Mouse (Mus musculus) urinary bladder, postnatal 4 days (tissue): ENCODE data around the gene Fam114a2.
A peak's percentile ranks its signal among the peaks of the same experiment; 100 is the strongest.

Source experiments
- DNase-seq, 2 experiments: peaks; one replicate each; pipeline ENCODE4 v3.0.0; 2021 to 2022; ENCODE audit warnings: low spot score in 2 of 2

Gene Fam114a2

GRCm38 (mm10) chr11:57518091-57518750 is at the start of gene Fam114a2, which contains the start of gene Mfap3:
Fam114a2 (minus strand) TSS chr11:57518617.
Mfap3 (plus strand) TSS chr11:57518664.
- peak; percentile 88 to 94 for DNase-seq

DNA sequence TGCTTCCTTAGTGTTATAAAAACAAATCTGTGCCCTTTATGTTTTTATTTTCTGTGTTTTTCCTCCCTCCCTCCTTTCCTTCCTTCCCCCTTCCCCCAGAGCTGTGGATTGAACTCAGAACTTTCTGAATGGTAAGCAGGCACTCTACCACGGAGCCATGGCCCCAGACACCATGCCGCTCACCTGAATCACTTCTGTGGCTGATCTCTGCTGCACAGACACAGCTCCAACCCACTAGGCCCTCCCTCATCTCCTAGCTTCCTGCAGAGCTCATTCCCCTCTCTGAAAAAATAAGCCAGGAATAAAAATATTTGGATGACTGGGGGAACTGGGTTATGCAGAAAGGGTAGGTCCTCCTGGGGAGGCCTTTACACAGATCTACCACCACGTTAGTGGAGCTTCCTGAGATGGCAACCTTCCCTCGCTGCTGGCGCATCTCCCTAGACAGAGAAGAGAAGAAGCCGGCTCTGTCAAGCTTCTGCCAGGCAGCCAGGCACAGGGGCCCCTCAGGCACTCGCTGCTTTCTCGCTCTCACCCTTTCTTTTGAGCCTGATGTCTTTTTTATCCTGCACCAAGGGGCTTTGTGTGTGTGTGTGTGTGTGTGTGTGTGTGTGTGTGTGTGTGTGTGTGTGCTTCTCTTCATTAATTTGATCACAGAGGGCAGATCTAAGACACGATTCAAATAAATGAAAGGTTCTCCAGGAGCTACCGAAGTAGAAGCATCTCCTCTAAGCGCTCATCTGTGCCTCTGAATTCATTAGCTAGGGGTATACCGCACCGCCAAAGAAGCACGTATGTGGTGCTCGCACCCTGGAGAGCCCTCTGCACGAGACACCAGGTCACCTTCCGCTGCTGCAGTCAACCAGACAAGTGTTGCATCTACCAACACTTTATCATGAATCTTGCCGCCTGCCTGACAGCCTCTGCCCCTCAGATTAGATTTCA is 47.9 kb upstream of the Fam114a2 start:
- no peak for DNase-seq

GRCm38 (mm10) chr11:57564564-57564963 is 46.1 kb upstream of the Fam114a2 start:
- DNase-seq, result no peak

DNA sequence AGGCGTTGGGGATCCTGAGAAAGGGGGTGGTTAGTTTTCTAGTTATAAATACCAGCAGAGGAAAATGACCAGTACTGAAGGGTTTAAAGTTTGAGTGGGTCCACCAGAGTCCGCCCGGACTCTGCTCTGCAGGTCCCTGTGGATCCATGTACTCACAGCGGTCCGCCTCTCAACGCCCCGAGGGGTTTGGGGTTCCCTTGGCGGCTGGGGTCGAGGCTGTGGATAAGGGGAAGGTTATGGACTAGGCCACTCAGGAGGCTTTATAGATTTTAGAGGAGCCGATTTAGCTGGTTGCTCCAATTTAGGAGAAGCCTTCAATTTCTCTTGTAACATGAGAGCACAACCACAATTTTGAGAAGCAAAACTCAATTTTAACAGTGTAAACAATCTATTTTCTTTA is 39.5 kb upstream of the Fam114a2 start:
- DNase-seq, result peak in 1 of 2 experiments; percentile 70

DNA sequence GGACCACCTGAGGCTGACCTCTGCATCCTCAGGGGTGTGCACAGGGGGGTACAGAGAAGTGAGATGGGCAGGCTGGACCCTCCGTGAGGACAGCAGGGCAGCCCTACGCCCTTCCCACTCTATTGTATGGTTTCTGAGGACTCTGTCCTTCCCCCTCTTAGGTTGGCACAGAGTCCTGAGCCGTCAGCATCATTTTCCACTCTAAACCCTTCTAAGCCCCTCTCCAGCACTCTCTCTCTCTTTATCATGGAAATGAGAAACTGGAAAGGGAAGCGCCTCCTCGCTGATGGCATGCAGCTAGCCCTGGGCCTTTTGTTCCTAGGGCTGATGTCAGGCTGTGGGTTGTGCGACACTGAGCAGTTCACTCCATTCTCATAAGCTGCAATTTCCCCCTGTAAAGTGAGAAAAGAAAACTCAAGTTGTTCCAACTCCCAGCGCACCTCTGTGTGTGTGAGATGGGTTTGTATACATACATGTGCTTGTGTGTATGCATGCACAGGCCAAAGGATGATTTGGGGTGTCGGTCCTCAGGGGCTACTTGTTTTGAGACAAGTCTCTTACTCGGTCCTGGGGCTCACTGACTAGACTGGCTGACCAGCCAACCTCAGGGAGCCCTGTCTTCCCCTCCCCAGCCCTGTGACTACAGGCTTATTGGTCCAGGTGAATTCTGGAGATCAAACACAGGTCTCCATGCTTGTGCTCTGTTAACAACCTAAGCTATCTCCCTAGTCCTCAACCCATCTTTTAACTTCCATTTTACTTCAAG is 34.8 kb upstream of the Fam114a2 start:
- no peak for DNase-seq

DNA sequence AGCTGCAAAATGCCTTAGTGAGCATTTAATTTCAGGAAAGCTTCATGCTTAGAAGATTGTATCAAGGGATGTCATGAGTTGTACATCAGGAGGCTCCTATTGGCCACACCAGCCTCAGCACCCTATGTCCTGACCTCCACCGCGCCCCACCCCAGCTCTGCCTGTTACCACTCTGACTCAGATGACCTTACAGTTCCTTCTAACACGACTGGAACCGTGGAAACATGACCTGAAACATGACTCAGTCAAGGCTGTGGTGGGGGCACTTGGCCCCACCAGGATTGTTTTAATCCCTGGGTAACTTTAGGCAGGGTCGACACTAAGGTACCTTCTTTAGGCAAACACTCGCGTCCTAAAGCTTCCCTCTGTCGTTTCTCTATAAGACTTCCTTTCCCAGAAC is 32.6 kb upstream of the Fam114a2 start:
- DNase-seq, result no peak

- no peak for DNase-seq
Measured at GRCm38 (mm10) chr11:57550230-57550629, 31.8 kb upstream of the Fam114a2 start.

DNA sequence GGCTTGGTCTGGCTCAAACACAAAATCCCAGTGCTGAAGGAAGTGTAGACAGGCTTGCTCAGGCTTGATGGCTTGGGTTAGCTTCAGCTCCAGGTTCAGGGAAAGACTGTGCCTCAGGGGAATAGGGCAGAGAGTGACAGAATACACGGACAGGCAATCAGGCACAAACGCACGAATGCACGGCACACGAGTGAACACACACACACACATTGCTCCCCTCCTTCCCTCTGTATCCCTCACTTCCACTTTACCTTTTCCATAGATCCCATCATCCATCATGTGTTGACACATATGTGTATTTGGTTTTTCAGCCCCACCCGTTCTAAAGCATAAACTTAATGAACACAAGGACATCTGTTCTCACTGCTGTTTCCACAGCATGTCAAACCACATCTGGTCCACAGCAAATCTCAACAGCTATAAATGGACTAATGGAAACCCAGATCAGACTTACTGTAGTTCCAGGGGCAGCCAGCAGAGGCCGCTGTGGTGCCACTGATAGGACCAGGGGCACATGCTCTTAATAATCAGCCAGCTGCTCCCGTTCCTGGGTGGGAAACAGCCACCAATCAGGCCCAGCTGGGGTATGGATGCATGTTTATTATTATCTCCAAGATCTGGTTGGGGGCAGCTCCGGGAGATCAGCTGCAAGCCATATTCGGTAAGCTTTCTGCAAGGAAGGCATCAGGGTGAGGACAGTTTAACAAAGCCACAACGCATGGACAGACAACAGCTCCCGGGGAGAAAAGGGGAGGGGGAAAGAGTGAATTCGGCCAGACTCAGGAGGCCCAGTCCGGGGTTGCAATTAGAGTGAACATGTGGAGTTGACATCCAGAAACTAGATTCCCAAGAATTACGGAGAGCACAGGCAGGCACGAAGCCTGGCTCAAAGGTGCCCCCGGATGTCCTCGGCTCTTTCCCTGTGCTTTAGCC is 30.5 kb upstream of the Fam114a2 start:
- peak; percentile 63 to 88 for DNase-seq

- DNase-seq, result no peak
Measured at GRCm38 (mm10) chr11:57540681-57541080, 22.3 kb upstream of the Fam114a2 start.

GRCm38 (mm10) chr11:57539841-57540418 is 21.5 kb upstream of the Fam114a2 start:
- DNase-seq, result no peak

DNA sequence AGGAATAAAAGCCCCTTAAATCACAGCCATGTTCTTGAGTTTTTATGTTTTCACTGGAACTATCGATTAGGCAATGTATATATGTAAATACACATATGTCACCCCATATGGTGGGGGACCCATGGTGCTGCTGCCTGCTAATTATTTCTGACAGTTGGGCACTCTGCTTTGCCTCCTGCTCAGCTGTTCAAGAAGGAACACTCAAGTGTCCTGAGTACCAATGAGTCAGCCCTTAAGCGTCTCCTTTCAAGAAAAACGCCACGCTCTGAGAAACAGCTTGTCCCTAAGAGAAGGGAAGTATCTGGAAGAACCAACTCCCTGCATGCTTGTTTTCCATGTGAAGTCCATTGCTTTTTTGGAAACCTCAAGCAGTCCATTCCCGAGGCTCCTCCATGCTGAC is 17.5 kb upstream of the Fam114a2 start:
- no peak for DNase-seq

GRCm38 (mm10) chr11:57532306-57532705 is 13.9 kb upstream of the Fam114a2 start:
- no peak for DNase-seq

DNA sequence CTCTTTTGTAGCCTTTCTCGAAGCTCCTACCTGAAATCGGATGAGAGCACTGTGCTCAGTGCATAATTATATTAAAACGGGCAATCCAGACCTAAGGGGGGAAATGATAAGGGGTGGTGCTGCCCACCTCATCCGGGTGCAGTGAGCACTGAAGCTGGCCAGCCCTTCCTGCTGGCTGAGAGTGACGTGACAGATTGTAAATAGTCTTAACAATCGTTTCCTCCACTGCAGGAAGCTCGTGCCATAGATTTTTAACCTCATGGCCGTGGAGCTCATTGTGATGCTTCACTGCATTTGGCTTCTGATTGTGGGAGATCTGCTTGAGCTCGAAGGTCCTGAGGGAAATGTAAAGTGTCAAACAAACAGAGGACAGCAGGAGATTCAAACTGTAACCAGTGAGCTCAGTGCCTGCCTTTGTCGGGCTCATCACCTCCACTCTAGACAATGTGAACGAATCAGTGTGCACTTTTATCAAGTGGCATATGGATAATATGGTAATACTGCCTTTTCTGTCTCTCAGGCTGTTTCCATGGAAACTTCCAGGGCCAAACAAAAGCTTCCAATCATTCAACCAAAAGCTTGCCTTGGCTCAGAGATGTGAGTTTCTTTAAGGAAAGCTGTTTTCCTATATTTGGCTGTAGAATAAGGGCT is 13.0 kb upstream of the Fam114a2 start:
- DNase-seq, result no peak

DNA sequence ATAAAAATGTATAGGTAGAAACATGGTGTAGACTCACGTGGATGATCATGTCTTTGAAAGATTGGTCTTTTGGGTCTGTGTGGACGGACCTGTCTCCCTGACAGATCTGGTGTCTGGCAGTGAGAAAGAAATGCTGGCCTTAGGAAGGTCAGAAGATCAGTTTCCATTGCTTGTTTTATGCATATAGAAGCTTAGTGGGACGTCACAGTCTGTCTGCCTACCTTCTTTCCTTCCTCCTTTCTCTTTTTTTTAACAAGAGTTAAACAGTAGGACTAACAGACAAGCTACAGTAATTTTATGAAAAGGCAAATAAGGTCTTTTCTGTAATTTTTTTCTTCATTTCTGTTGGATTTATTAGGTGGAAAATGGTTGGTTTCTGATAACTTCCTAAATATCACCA is 10.7 kb upstream of the Fam114a2 start:
- no peak for DNase-seq

DNA sequence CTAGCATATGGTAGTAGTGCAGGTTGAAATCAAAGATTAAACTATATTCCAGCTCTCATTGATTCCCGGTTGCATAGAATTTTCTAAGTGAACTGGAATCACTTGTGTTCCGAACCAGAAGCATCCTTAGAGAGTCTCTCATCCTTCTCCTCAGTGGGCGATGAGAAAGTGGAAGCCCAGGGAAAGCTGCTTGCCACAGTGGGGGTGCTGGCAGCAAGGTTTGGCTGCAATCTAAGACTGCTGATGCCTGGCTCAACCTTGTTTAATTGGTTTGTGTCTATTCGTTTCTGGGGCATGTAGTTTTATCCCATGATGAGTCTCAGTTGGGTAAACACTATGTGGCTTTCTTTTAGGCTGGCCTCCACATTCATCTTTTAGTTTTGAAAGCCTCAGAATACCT is 9.1 kb upstream of the Fam114a2 start:
- DNase-seq, result no peak

DNA sequence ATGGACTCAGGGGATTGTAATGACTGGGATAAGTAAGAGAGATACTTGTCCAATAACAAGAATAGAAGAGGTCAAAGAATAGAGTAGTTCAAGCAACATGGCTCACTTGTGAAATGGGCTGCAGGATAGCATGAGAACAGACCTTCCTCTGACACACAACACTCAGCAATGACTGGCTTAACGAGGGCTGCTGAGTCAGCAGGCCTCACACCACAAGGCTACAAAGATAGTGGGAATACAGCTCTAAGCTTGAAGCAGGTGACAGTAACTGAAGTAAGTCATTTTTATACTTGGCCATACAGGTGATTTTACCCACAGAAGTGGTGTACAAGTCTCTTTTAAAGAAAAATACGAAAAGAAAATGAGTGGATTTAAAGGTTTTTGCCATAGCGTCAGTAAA is 7.5 kb upstream of the Fam114a2 start:
- no peak for DNase-seq

DNA sequence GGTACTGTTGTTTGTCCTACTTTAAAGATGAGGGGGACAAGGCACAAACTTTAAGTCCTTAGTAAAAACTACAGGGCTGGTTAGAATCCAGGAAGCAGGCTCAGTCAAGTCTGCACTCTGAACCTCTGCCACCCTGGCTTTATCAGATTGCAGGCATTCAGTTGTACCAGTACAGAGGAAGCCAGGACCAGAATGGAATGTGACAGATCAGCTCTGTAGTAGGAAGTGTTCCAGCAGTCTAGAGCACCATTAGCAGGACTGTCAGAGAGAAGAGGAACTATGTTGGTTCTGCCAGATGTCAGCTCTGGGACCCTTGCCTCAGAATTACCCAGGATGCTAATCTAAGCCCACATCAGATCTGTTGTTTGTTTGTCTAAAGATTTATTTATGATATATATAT is 6.2 kb upstream of the Fam114a2 start:
- no peak for DNase-seq

- no peak for DNase-seq
Measured at GRCm38 (mm10) chr11:57523418-57523817, 5.0 kb upstream of the Fam114a2 start.

- no peak for DNase-seq
Measured at GRCm38 (mm10) chr11:57522046-57522445, 3.6 kb upstream of the Fam114a2 start.

DNA sequence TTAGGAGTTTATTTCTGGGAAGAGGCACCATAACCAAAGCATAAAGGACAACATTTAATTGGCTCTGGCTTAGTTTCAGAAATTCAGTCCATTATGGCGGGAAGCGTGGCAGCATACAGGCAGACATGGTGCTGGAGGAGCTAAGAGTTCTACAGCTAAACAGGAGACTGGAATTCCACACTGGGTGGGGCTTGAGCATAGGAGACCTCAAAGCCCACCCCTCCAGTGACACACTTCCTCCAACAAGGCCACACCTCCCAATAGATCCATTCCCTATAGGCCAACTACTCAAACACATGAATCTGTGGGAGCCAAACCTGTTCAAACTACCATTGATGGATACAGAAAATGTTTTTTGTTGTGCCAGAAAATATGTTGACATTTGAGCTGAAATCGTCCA is 2.8 kb upstream of the Fam114a2 start:
- DNase-seq, result no peak
